Mouse (Mus musculus): ENCODE measurements at regions not wholly inside any gene's neighbourhood (a gene's known extent, or its start where the extent isn't known, plus 50 kb on each side); places are given as distances from the start of the nearest gene placed in this dataset.

- H3K9me3 ChIP-seq (replicated peaks; ENCODE audit: control insufficient read depth, insufficient read depth, low read length, poor library complexity, severe bottlenecking), result no peaks in the 10 kb centered on the region
- H3K36me3 ChIP-seq (ENCODE audit: control insufficient read depth, insufficient read depth, low read length, poor library complexity, severe bottlenecking), result no peaks in the 10 kb centered on the region
- H3K4me3 ChIP-seq (ENCODE audit: low read depth, low read length), result no peak overlapping the region
- H3K9ac ChIP-seq (ENCODE audit: low read depth, poor library complexity, severe bottlenecking), result no peak overlapping the region
- no peaks in the 10 kb centered on the region for H3K27me3 ChIP-seq (ENCODE audit: control insufficient read depth, insufficient read depth, low read length, poor library complexity, severe bottlenecking)
- no peak overlapping the region for H3K27ac ChIP-seq (ENCODE audit: insufficient read depth, low read length)
- H3K4me1 ChIP-seq (ENCODE audit: control insufficient read depth, insufficient read depth, low read length), result no peaks in the 10 kb centered on the region
- no peak for TF ChIP-seq CTCF (IDR thresholded peaks at IDR 0.05; ENCODE audit: low read depth, low read length)
- no peak for TF ChIP-seq EP300 (IDR thresholded peaks at IDR 0.05; ENCODE audit: insufficient read depth, low read depth, low read length)
These were observed 440.8 kb upstream of the Acvr2a start for GRCm38 (mm10) chr2:48373086-48373485.

DNA sequence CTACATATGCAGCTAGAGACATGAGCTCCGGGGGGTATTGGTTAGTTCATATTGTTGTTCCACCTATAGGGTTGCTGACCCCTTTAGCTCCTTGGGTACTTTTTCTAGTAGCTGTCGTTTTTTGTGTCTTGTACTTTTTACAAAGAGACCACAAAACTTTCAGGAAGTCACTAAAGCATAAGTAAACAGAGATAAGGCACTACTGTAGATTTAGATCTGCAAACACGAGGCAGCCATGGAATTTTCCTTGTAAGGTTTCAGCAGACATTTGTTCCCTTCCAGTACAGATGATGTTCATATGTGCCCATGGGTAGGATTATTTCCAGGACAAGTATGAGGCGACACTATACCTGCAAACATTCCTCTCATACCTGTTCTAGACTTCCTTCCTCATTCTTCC, 439.6 kb upstream of the Acvr2a start:
- Histone ChIP-seq H3K36me3 (ENCODE audit: control insufficient read depth, insufficient read depth, low read length, poor library complexity, severe bottlenecking) (no peaks in the 10 kb centered on the region), H3K4me1 (ENCODE audit: control insufficient read depth, insufficient read depth, low read length) (no peaks in the 10 kb centered on the region), H3K27ac (ENCODE audit: insufficient read depth, low read length) (no peak overlapping the region), H3K9me3 (replicated peaks; ENCODE audit: control insufficient read depth, insufficient read depth, low read length, poor library complexity, severe bottlenecking) (no peaks in the 10 kb centered on the region), H3K4me3 (ENCODE audit: low read depth, low read length) (no peak overlapping the region), H3K27me3 (ENCODE audit: control insufficient read depth, insufficient read depth, low read length, poor library complexity, severe bottlenecking) (no peaks in the 10 kb centered on the region), H3K9ac (ENCODE audit: low read depth, poor library complexity, severe bottlenecking) (no peak overlapping the region)
- TF ChIP-seq CTCF (IDR thresholded peaks at IDR 0.05; ENCODE audit: low read depth, low read length), result no peak
- TF ChIP-seq POLR2A (IDR thresholded peaks at IDR 0.05; ENCODE audit: insufficient read depth, low read length), result no peak
- TF ChIP-seq EP300 (IDR thresholded peaks at IDR 0.05; ENCODE audit: insufficient read depth, low read depth, low read length), result no peak

- no peak overlapping the region for H3K4me3 ChIP-seq (ENCODE audit: low read depth, low read length)
- no peak overlapping the region for H3K9ac ChIP-seq (ENCODE audit: low read depth, poor library complexity, severe bottlenecking)
- no peaks in the 10 kb centered on the region for H3K27me3 ChIP-seq (ENCODE audit: control insufficient read depth, insufficient read depth, low read length, poor library complexity, severe bottlenecking)
- no peaks in the 10 kb centered on the region for H3K36me3 ChIP-seq (ENCODE audit: control insufficient read depth, insufficient read depth, low read length, poor library complexity, severe bottlenecking)
- H3K9me3 ChIP-seq (replicated peaks; ENCODE audit: control insufficient read depth, insufficient read depth, low read length, poor library complexity, severe bottlenecking), result no peaks in the 10 kb centered on the region
- no peak for TF ChIP-seq POLR2A (IDR thresholded peaks at IDR 0.05; ENCODE audit: insufficient read depth, low read length)
- TF ChIP-seq EP300 (IDR thresholded peaks at IDR 0.05; ENCODE audit: insufficient read depth, low read depth, low read length), result no peak
- TF ChIP-seq CTCF (IDR thresholded peaks at IDR 0.05; ENCODE audit: low read depth, low read length), result no peak
- no peaks in the 10 kb centered on the region for H3K4me1 ChIP-seq (ENCODE audit: control insufficient read depth, insufficient read depth, low read length)
- H3K27ac ChIP-seq (ENCODE audit: insufficient read depth, low read length), result no peak overlapping the region
These were observed 435.7 kb upstream of the Acvr2a start for GRCm38 (mm10) chr2:48378160-48378559.

DNA sequence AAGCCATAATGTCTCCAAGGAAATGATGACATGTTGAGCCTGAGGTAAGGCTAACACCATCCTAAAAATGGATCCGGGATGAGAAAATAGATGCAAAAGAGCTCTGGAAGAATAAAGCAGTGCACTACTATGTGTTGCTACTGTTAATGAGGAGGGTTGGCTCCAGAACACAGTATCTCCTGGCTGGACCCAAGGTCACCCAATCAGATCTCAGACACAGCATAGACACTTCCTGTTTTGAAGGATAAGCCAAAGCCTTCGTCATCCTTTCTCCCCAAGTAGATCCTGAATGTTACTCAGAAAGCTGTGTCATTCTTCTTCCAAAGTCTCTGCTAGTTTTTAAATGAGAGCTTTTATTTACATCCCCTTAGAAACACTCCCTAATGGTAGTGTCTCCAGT, 435.2 kb upstream of the Acvr2a start:
- TF ChIP-seq POLR2A (IDR thresholded peaks at IDR 0.05; ENCODE audit: insufficient read depth, low read length), result no peak
- no peak for TF ChIP-seq CTCF (IDR thresholded peaks at IDR 0.05; ENCODE audit: low read depth, low read length)
- no peak for TF ChIP-seq EP300 (IDR thresholded peaks at IDR 0.05; ENCODE audit: insufficient read depth, low read depth, low read length)
- Histone ChIP-seq H3K9ac (ENCODE audit: low read depth, poor library complexity, severe bottlenecking) (no peak overlapping the region), H3K9me3 (replicated peaks; ENCODE audit: control insufficient read depth, insufficient read depth, low read length, poor library complexity, severe bottlenecking) (no peaks in the 10 kb centered on the region), H3K36me3 (ENCODE audit: control insufficient read depth, insufficient read depth, low read length, poor library complexity, severe bottlenecking) (no peaks in the 10 kb centered on the region), H3K27ac (ENCODE audit: insufficient read depth, low read length) (no peak overlapping the region), H3K27me3 (ENCODE audit: control insufficient read depth, insufficient read depth, low read length, poor library complexity, severe bottlenecking) (no peaks in the 10 kb centered on the region), H3K4me3 (ENCODE audit: low read depth, low read length) (no peak overlapping the region), H3K4me1 (ENCODE audit: control insufficient read depth, insufficient read depth, low read length) (no peaks in the 10 kb centered on the region)

DNA sequence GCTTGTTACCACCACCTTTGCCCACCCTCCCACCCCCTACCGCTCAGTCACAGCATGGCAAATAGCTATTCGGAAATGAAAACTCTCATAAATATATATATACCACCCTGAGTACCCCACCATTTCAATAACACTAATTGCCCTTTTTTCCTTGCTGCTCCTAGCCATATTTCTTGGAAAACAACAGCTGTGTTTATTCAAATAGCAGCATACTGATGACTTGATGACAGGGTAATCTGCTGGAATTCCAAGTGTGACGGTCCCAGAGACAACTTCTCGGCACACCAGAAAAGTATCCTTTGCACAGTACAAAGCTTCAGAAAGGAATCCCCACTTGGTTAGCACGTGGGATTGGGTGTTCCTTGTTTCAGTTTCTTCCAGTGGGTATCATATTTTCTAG, 433.8 kb upstream of the Acvr2a start:
- no peak for TF ChIP-seq EP300 (IDR thresholded peaks at IDR 0.05; ENCODE audit: insufficient read depth, low read depth, low read length)
- no peak for TF ChIP-seq CTCF (IDR thresholded peaks at IDR 0.05; ENCODE audit: low read depth, low read length)
- TF ChIP-seq POLR2A (IDR thresholded peaks at IDR 0.05; ENCODE audit: insufficient read depth, low read length), result no peak
- Histone ChIP-seq H3K27ac (ENCODE audit: insufficient read depth, low read length) (no peak overlapping the region), H3K9ac (ENCODE audit: low read depth, poor library complexity, severe bottlenecking) (no peak overlapping the region), H3K36me3 (ENCODE audit: control insufficient read depth, insufficient read depth, low read length, poor library complexity, severe bottlenecking) (no peaks in the 10 kb centered on the region), H3K9me3 (replicated peaks; ENCODE audit: control insufficient read depth, insufficient read depth, low read length, poor library complexity, severe bottlenecking) (no peaks in the 10 kb centered on the region), H3K4me3 (ENCODE audit: low read depth, low read length) (no peak overlapping the region), H3K4me1 (ENCODE audit: control insufficient read depth, insufficient read depth, low read length) (no peaks in the 10 kb centered on the region), H3K27me3 (ENCODE audit: control insufficient read depth, insufficient read depth, low read length, poor library complexity, severe bottlenecking) (no peaks in the 10 kb centered on the region)

- Histone ChIP-seq H3K27me3 (ENCODE audit: control insufficient read depth, insufficient read depth, low read length, poor library complexity, severe bottlenecking) (no peaks in the 10 kb centered on the region), H3K9ac (ENCODE audit: low read depth, poor library complexity, severe bottlenecking) (no peak overlapping the region), H3K36me3 (ENCODE audit: control insufficient read depth, insufficient read depth, low read length, poor library complexity, severe bottlenecking) (no peaks in the 10 kb centered on the region), H3K27ac (ENCODE audit: insufficient read depth, low read length) (no peak overlapping the region), H3K9me3 (replicated peaks; ENCODE audit: control insufficient read depth, insufficient read depth, low read length, poor library complexity, severe bottlenecking) (no peaks in the 10 kb centered on the region), H3K4me1 (ENCODE audit: control insufficient read depth, insufficient read depth, low read length) (no peaks in the 10 kb centered on the region), H3K4me3 (ENCODE audit: low read depth, low read length) (no peak overlapping the region)
- no peak for TF ChIP-seq POLR2A (IDR thresholded peaks at IDR 0.05; ENCODE audit: insufficient read depth, low read length)
- TF ChIP-seq EP300 (IDR thresholded peaks at IDR 0.05; ENCODE audit: insufficient read depth, low read depth, low read length), result no peak
- TF ChIP-seq CTCF (IDR thresholded peaks at IDR 0.05; ENCODE audit: low read depth, low read length), result no peak
These were observed 433.1 kb upstream of the Acvr2a start for GRCm38 (mm10) chr2:48380786-48381185.

Measured in ES-Bruce4 (cell line).